Mouse (Mus musculus) thymus, adult 2 months (tissue): ENCODE results near the gene Gm48551.

Experiments used
- CTCF ChIP-seq: fragments of 200-500 bp; IDR thresholded peaks from 2 replicates; pipeline ENCODE4 v1.5.1; 2012; ENCODE audit warnings: mild to moderate bottlenecking, control low read depth, low read length, moderate library complexity, borderline replicate concordance; ENCODE audit not compliant: control insufficient read depth, poor library complexity, insufficient read depth; ENCODE audit errors: extremely low read depth
- POLR2A ChIP-seq: fragments of 200-500 bp; IDR thresholded peaks from 2 replicates; pipeline ENCODE4 v1.6.1; 2012; ENCODE audit warnings: mild to moderate bottlenecking, low read length, control low read depth, moderate library complexity; ENCODE audit not compliant: control insufficient read depth, poor library complexity, insufficient read depth; ENCODE audit errors: extremely low read depth

GRCm38 (mm10) chr10:81407539-81408423 is 23.5 kb downstream of the Gm48551 start:
- no peak for TF ChIP-seq POLR2A
- TF ChIP-seq CTCF, result 0 out of 2 replicates have a peak, but pooled peaks have one; percentile 18
